Mouse (Mus musculus): ENCODE measurements at regions not wholly inside any gene's neighbourhood (a gene's known extent, or its start where the extent isn't known, plus 50 kb on each side); places are given as distances from the start of the nearest gene placed in this dataset.

GRCm38 (mm10) chr8:27721988-27722387 lies 274.5 kb downstream of the Poteg start:
- TF ChIP-seq POLR2A (IDR thresholded peaks at IDR 0.05; ENCODE audit: extremely low read depth, insufficient read depth, low read length), result no peak
- no peak for TF ChIP-seq CTCF (IDR thresholded peaks at IDR 0.05; ENCODE audit: low read depth, low read length)

Data from liver, adult 2 months (tissue).